Mouse (Mus musculus): ENCODE measurements at regions not wholly inside any gene's neighbourhood (a gene's known extent, or its start where the extent isn't known, plus 50 kb on each side); places are given as distances from the start of the nearest gene placed in this dataset.

- no peak overlapping the region for H3K4me3 ChIP-seq
- TF ChIP-seq EP300 (IDR thresholded peaks at IDR 0.05; ENCODE audit: insufficient read depth, low read depth, low read length), result no peak
- no peak for TF ChIP-seq CTCF (IDR thresholded peaks at IDR 0.05)
- no peak for TF ChIP-seq POLR2A (IDR thresholded peaks at IDR 0.05; ENCODE audit: insufficient read depth, low read depth, low read length)
- H3K4me1 ChIP-seq (ENCODE audit: control insufficient read depth, insufficient read depth, low read length), result no peaks in the 10 kb centered on the region
- 49% methylated on average over 10 of the region's 10 CpGs for WGBS
- no peak for DNase-seq
- no peaks in the 10 kb centered on the region for H3K27me3 ChIP-seq (ENCODE audit: control insufficient read depth, insufficient read depth, low read length)
- H3K79me2 ChIP-seq (replicated peaks; ENCODE audit: control insufficient read depth, insufficient read depth, low read length), result no peaks in the 10 kb centered on the region
- H3K36me3 ChIP-seq (ENCODE audit: control insufficient read depth, insufficient read depth, low read length), result no peaks in the 10 kb centered on the region
- H3K27ac ChIP-seq, result no peak overlapping the region
- H3K9ac ChIP-seq (ENCODE audit: low read depth, low read length), result no peak overlapping the region
- intact Hi-C loops (cut with DNase I), result no loop called here
These were observed 199.2 kb upstream of the Irx5 start for GRCm38 (mm10) chr8:92158219-92158618.

GRCm38 (mm10) chr8:92152478-92152877 is 204.9 kb upstream of the Irx5 start:
- H3K27me3 ChIP-seq (ENCODE audit: control insufficient read depth, insufficient read depth, low read length), result no peaks in the 10 kb centered on the region
- no peak overlapping the region for H3K9ac ChIP-seq (ENCODE audit: low read depth, low read length)
- TF ChIP-seq EP300 (IDR thresholded peaks at IDR 0.05; ENCODE audit: insufficient read depth, low read depth, low read length), result no peak
- TF ChIP-seq CTCF (IDR thresholded peaks at IDR 0.05), result no peak
- no peak for TF ChIP-seq POLR2A (IDR thresholded peaks at IDR 0.05; ENCODE audit: insufficient read depth, low read depth, low read length)
- 82% methylated on average over 5 of the region's 5 CpGs for WGBS
- intact Hi-C loops (cut with DNase I), result no loop called here
- DNase-seq, result no peak
- H3K36me3 ChIP-seq (ENCODE audit: control insufficient read depth, insufficient read depth, low read length), result no peaks in the 10 kb centered on the region
- H3K4me3 ChIP-seq, result no peak overlapping the region
- no peaks in the 10 kb centered on the region for H3K79me2 ChIP-seq (replicated peaks; ENCODE audit: control insufficient read depth, insufficient read depth, low read length)
- H3K27ac ChIP-seq, result no peak overlapping the region
- no peaks in the 10 kb centered on the region for H3K4me1 ChIP-seq (ENCODE audit: control insufficient read depth, insufficient read depth, low read length)

DNA sequence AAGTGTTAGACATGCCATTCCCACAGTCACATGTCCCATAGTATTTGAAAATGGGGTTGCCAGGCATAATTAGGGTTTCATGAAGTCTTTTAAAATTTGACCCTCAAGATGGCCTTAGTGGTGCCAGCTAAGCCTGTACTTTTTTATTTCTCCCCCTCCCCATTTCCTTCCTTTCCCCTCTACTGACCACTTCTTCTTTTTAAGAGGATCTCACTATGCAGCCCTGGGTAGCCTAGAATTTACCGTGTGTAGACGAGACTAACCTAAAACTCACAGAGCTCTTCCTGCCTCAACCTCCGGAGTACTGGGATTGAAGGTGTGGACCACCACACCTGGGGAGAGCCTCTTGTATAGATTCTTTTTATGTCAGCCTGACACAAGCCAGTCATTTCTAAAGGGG is 209.8 kb upstream of the Irx5 start:
- no peak overlapping the region for H3K27ac ChIP-seq
- H3K79me2 ChIP-seq (replicated peaks; ENCODE audit: control insufficient read depth, insufficient read depth, low read length), result no peaks in the 10 kb centered on the region
- intact Hi-C loops (cut with DNase I), result no loop called here
- WGBS, result 88% methylated on average over 3 of the region's 3 CpGs
- TF ChIP-seq POLR2A (IDR thresholded peaks at IDR 0.05; ENCODE audit: insufficient read depth, low read depth, low read length) (no peak), CTCF (IDR thresholded peaks at IDR 0.05) (no peak), EP300 (IDR thresholded peaks at IDR 0.05; ENCODE audit: insufficient read depth, low read depth, low read length) (no peak)
- H3K36me3 ChIP-seq (ENCODE audit: control insufficient read depth, insufficient read depth, low read length), result no peaks in the 10 kb centered on the region
- no peaks in the 10 kb centered on the region for H3K27me3 ChIP-seq (ENCODE audit: control insufficient read depth, insufficient read depth, low read length)
- H3K4me1 ChIP-seq (ENCODE audit: control insufficient read depth, insufficient read depth, low read length), result no peaks in the 10 kb centered on the region
- H3K9ac ChIP-seq (ENCODE audit: low read depth, low read length), result no peak overlapping the region
- DNase-seq, result no peak
- H3K4me3 ChIP-seq, result no peak overlapping the region

DNA sequence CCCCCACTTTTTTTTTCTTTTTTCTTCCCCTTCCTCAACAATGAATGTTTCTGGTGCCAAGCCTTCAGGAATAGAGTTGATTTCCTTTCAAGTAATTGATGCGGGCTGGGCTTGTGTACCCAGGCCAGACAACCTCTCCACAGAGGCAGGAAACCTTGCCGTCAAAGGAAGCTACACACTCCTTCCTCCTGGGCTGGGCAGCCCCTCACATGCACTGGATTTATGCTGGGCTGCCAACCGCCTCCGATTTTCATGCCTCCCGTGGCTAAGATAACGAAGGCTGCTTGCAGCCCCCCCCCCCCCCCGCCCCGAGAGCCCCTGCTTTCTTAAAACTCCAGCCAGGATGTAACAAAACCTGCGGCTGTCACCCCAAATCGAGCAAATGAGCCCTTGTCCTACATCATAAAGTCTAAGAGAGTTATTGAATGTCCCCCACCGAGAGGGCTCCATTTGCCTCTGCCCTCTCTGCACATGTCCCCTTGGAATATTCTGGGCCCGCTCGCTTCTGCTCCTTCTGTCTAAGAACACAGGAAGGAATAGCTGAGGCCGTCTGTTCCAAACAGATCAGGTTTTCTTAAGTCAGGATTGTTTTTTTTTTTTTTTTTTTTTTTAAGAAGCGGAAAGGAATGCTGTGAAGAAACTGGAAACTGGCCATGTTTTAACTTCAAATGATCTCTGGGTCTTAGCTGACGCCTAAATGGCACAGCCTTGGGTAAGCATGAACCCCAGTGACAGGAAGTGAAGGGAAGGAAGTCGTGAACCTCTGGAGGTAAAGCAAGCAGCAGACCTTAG is 220.1 kb upstream of the Irx5 start:
- no peaks in the 10 kb centered on the region for H3K36me3 ChIP-seq (ENCODE audit: control insufficient read depth, insufficient read depth, low read length)
- H3K27ac ChIP-seq, result no peak overlapping the region
- H3K4me1 ChIP-seq (ENCODE audit: control insufficient read depth, insufficient read depth, low read length), result peaks cover 2% of the 10 kb centered on the region; the same call in 1 of the 2 replicates
- no peak for DNase-seq
- TF ChIP-seq POLR2A (IDR thresholded peaks at IDR 0.05; ENCODE audit: insufficient read depth, low read depth, low read length), result no peak
- TF ChIP-seq EP300 (IDR thresholded peaks at IDR 0.05; ENCODE audit: insufficient read depth, low read depth, low read length), result no peak
- no peak for TF ChIP-seq CTCF (IDR thresholded peaks at IDR 0.05)
- no peaks in the 10 kb centered on the region for H3K79me2 ChIP-seq (replicated peaks; ENCODE audit: control insufficient read depth, insufficient read depth, low read length)
- H3K9ac ChIP-seq (ENCODE audit: low read depth, low read length), result no peak overlapping the region
- no peak overlapping the region for H3K4me3 ChIP-seq
- no peaks in the 10 kb centered on the region for H3K27me3 ChIP-seq (ENCODE audit: control insufficient read depth, insufficient read depth, low read length)
- intact Hi-C loops (cut with DNase I), result loop anchor here (5.0 kb wide), 1 partner anchor 340 kb away; no protein-coding TSS in a partner anchor
- WGBS, result 25% methylated on average over 16 of the region's 17 CpGs

DNA sequence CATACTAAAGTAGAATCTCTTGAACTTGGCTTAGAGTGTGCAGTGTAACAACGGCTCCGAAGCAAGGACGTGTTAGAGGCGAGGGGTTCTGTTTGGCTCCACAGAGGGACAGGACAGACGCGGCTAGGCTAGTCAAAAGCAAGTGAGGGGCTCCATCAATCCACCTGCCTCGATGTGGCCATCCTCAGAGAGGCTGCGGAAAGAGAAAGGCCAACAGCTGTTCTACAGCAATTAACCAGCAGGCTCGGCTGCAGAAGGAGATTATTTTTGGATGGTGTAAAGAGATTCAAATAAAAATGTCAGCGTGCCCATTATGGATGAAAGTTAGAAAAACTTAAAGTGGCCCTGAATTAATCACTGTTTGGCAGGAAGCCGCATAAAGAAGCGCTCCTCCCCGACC is 221.0 kb upstream of the Irx5 start:
- Histone ChIP-seq H3K4me3 (no peak overlapping the region), H3K36me3 (ENCODE audit: control insufficient read depth, insufficient read depth, low read length) (no peaks in the 10 kb centered on the region), H3K9ac (ENCODE audit: low read depth, low read length) (no peak overlapping the region; the same call in 1 of the 2 replicates), H3K79me2 (replicated peaks; ENCODE audit: control insufficient read depth, insufficient read depth, low read length) (no peaks in the 10 kb centered on the region), H3K4me1 (ENCODE audit: control insufficient read depth, insufficient read depth, low read length) (peaks cover 2% of the 10 kb centered on the region; the same call in 1 of the 2 replicates), H3K27ac (no peak overlapping the region), H3K27me3 (ENCODE audit: control insufficient read depth, insufficient read depth, low read length) (no peaks in the 10 kb centered on the region)
- no peak for DNase-seq
- intact Hi-C loops (cut with DNase I), result loop anchor here (5.0 kb wide), 1 partner anchor 339 kb away; no protein-coding TSS in a partner anchor
- WGBS, result 38% methylated on average over 13 of the region's 13 CpGs
- TF ChIP-seq EP300 (IDR thresholded peaks at IDR 0.05; ENCODE audit: insufficient read depth, low read depth, low read length), result no peak
- TF ChIP-seq CTCF (IDR thresholded peaks at IDR 0.05), result no peak
- no peak for TF ChIP-seq POLR2A (IDR thresholded peaks at IDR 0.05; ENCODE audit: insufficient read depth, low read depth, low read length)

DNA sequence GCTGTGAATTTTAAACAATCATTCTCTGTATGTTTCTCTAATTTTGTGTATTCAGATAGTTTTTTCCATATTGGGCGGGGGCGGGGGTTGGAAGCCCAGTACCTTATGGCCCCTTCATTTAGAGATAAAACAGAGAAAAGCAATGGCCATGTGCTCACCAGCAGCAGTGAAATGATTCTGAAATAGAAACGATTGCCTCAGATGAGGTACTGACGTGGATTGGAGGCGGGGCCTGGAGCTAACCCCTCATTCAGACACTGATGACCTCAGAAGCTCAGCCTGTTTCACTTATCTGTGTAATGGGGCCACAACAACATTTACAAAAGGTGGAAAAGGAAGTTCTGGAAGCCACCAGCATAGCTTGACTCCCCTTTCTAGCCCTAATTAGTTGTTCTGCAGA is 223.0 kb upstream of the Irx5 start:
- WGBS, result 56% methylated on average over 5 of the region's 5 CpGs
- Histone ChIP-seq H3K79me2 (replicated peaks; ENCODE audit: control insufficient read depth, insufficient read depth, low read length) (no peaks in the 10 kb centered on the region), H3K9ac (ENCODE audit: low read depth, low read length) (no peak overlapping the region), H3K4me3 (no peak overlapping the region), H3K27me3 (ENCODE audit: control insufficient read depth, insufficient read depth, low read length) (no peaks in the 10 kb centered on the region), H3K27ac (no peak overlapping the region), H3K4me1 (ENCODE audit: control insufficient read depth, insufficient read depth, low read length) (peaks cover 2% of the 10 kb centered on the region; the same call in 1 of the 2 replicates), H3K36me3 (ENCODE audit: control insufficient read depth, insufficient read depth, low read length) (no peaks in the 10 kb centered on the region)
- intact Hi-C loops (cut with DNase I), result no loop called here
- DNase-seq, result no peak
- no peak for TF ChIP-seq CTCF (IDR thresholded peaks at IDR 0.05)
- no peak for TF ChIP-seq POLR2A (IDR thresholded peaks at IDR 0.05; ENCODE audit: insufficient read depth, low read depth, low read length)
- TF ChIP-seq EP300 (IDR thresholded peaks at IDR 0.05; ENCODE audit: insufficient read depth, low read depth, low read length), result no peak
